Mouse (Mus musculus): Measurements from ENCODE around the gene Arhgap27. TPM values are rescaled to one million over a fixed set of nuclear protein-coding genes. Genes with fewer than 3 reads are reported as not detected.

Gene Arhgap27
- total and polyA plus RNA-seq, 2 experiments from 2014 or later = 4.8 to 5.6 TPM

GRCm38 (mm10) chr11:103381956-103382613, 18.6 kb upstream of the Arhgap27 start:
- Histone ChIP-seq H3K4me1 (ENCODE audit: insufficient read depth) (no peaks in the 10 kb centered on the region), H3K4me2 (ENCODE audit: low read depth) (no peak overlapping the region), H3K4me3 (ENCODE audit: low read depth, low read length) (no peak overlapping the region), H3K36me3 (ENCODE audit: insufficient read depth) (peaks cover 33% of the 10 kb centered on the region), H3K27ac (ENCODE audit: low read depth, low read length) (no peak overlapping the region), H3K9me3 (ENCODE audit: low read length) (no peaks in the 10 kb centered on the region), H3K9ac (no peak overlapping the region), H3K27me3 (ENCODE audit: insufficient read depth, low read length) (no peaks in the 10 kb centered on the region)
- 70% methylated on average over 5 of the region's 5 CpGs for WGBS
- TF ChIP-seq CTCF (IDR thresholded peaks at IDR 0.05; ENCODE audit: low read depth) = no peak
- no peak for ATAC-seq
- no peak for DNase-seq

GRCm38 (mm10) chr11:103381505-103381904, 18.0 kb upstream of the Arhgap27 start:
- Histone ChIP-seq H3K36me3 (ENCODE audit: insufficient read depth) (peaks cover 33% of the 10 kb centered on the region), H3K9me3 (ENCODE audit: low read length) (no peaks in the 10 kb centered on the region), H3K4me1 (ENCODE audit: insufficient read depth) (no peaks in the 10 kb centered on the region), H3K4me3 (ENCODE audit: low read depth, low read length) (no peak overlapping the region), H3K27ac (ENCODE audit: low read depth, low read length) (no peak overlapping the region), H3K9ac (no peak overlapping the region), H3K27me3 (ENCODE audit: insufficient read depth, low read length) (no peaks in the 10 kb centered on the region), H3K4me2 (ENCODE audit: low read depth) (no peak overlapping the region)
- 94% methylated on average over 7 of the region's 7 CpGs for WGBS
- TF ChIP-seq CTCF (IDR thresholded peaks at IDR 0.05; ENCODE audit: low read depth) = no peak
- ATAC-seq = no peak
- no peak for DNase-seq

GRCm38 (mm10) chr11:103380460-103380859, 17.0 kb upstream of the Arhgap27 start:
- 88% methylated on average over 5 of the region's 5 CpGs for WGBS
- no peaks in the 10 kb centered on the region for H3K4me1 ChIP-seq (ENCODE audit: insufficient read depth)
- no peaks in the 10 kb centered on the region for H3K27me3 ChIP-seq (ENCODE audit: insufficient read depth, low read length)
- no peak overlapping the region for H3K4me3 ChIP-seq (ENCODE audit: low read depth, low read length)
- no peaks in the 10 kb centered on the region for H3K9me3 ChIP-seq (ENCODE audit: low read length)
- no peak overlapping the region for H3K9ac ChIP-seq
- DNase-seq (no peak), ATAC-seq (no peak)
- H3K27ac ChIP-seq (ENCODE audit: low read depth, low read length) = no peak overlapping the region
- H3K4me2 ChIP-seq (ENCODE audit: low read depth) = no peak overlapping the region
- no peak for TF ChIP-seq CTCF (IDR thresholded peaks at IDR 0.05; ENCODE audit: low read depth)
- peaks cover 42% of the 10 kb centered on the region for H3K36me3 ChIP-seq (ENCODE audit: insufficient read depth)

GRCm38 (mm10) chr11:103378341-103378740, 14.8 kb upstream of the Arhgap27 start:
- Histone ChIP-seq H3K4me2 (ENCODE audit: low read depth) (no peak overlapping the region), H3K9me3 (ENCODE audit: low read length) (no peaks in the 10 kb centered on the region), H3K36me3 (ENCODE audit: insufficient read depth) (peaks cover 51% of the 10 kb centered on the region), H3K27ac (ENCODE audit: low read depth, low read length) (no peak overlapping the region), H3K9ac (no peak overlapping the region), H3K4me1 (ENCODE audit: insufficient read depth) (no peaks in the 10 kb centered on the region), H3K27me3 (ENCODE audit: insufficient read depth, low read length) (no peaks in the 10 kb centered on the region), H3K4me3 (ENCODE audit: low read depth, low read length) (no peak overlapping the region)
- ATAC-seq (no peak), DNase-seq (no peak)
- TF ChIP-seq CTCF (IDR thresholded peaks at IDR 0.05; ENCODE audit: low read depth) = no peak
- WGBS = 83% methylated on average over 6 of the region's 6 CpGs

- Histone ChIP-seq H3K4me3 (ENCODE audit: low read depth, low read length) (no peak overlapping the region), H3K9ac (no peak overlapping the region), H3K9me3 (ENCODE audit: low read length) (no peaks in the 10 kb centered on the region), H3K27ac (ENCODE audit: low read depth, low read length) (no peak overlapping the region), H3K27me3 (ENCODE audit: insufficient read depth, low read length) (no peaks in the 10 kb centered on the region), H3K36me3 (ENCODE audit: insufficient read depth) (peaks cover 63% of the 10 kb centered on the region), H3K4me2 (ENCODE audit: low read depth) (no peak overlapping the region), H3K4me1 (ENCODE audit: insufficient read depth) (no peaks in the 10 kb centered on the region)
- TF ChIP-seq CTCF (IDR thresholded peaks at IDR 0.05; ENCODE audit: low read depth) = no peak
- WGBS = 88% methylated on average over 5 of the region's 5 CpGs
- ATAC-seq = no peak
- DNase-seq = no peak
Measured at GRCm38 (mm10) chr11:103375772-103376171, 12.3 kb upstream of the Arhgap27 start.

GRCm38 (mm10) chr11:103375258-103375657, 11.8 kb upstream of the Arhgap27 start:
- H3K9ac ChIP-seq = no peak overlapping the region
- WGBS = 78% methylated on average over 1 of the region's 1 CpGs
- ATAC-seq (no peak), DNase-seq (no peak)
- no peak overlapping the region for H3K4me3 ChIP-seq (ENCODE audit: low read depth, low read length)
- H3K4me2 ChIP-seq (ENCODE audit: low read depth) = no peak overlapping the region
- H3K36me3 ChIP-seq (ENCODE audit: insufficient read depth) = peaks cover 68% of the 10 kb centered on the region
- no peak for TF ChIP-seq CTCF (IDR thresholded peaks at IDR 0.05; ENCODE audit: low read depth)
- H3K27ac ChIP-seq (ENCODE audit: low read depth, low read length) = no peak overlapping the region
- no peaks in the 10 kb centered on the region for H3K27me3 ChIP-seq (ENCODE audit: insufficient read depth, low read length)
- H3K9me3 ChIP-seq (ENCODE audit: low read length) = no peaks in the 10 kb centered on the region
- H3K4me1 ChIP-seq (ENCODE audit: insufficient read depth) = no peaks in the 10 kb centered on the region

- no peaks in the 10 kb centered on the region for H3K9me3 ChIP-seq (ENCODE audit: low read length)
- DNase-seq (no peak), ATAC-seq (no peak)
- H3K4me3 ChIP-seq (ENCODE audit: low read depth, low read length) = no peak overlapping the region
- no peak overlapping the region for H3K4me2 ChIP-seq (ENCODE audit: low read depth)
- H3K27ac ChIP-seq (ENCODE audit: low read depth, low read length) = no peak overlapping the region
- H3K27me3 ChIP-seq (ENCODE audit: insufficient read depth, low read length) = no peaks in the 10 kb centered on the region
- WGBS = 94% methylated on average over 9 of the region's 9 CpGs
- no peak overlapping the region for H3K9ac ChIP-seq
- TF ChIP-seq CTCF (IDR thresholded peaks at IDR 0.05; ENCODE audit: low read depth) = no peak
- peaks cover 59% of the 10 kb centered on the region for H3K36me3 ChIP-seq (ENCODE audit: insufficient read depth)
- H3K4me1 ChIP-seq (ENCODE audit: insufficient read depth) = no peaks in the 10 kb centered on the region
Measured at GRCm38 (mm10) chr11:103373922-103374321, 10.4 kb upstream of the Arhgap27 start.

Measured in forebrain, postnatal 0 days (tissue).